Mouse (Mus musculus) CH12.LX (cell line): ENCODE measurements at regions not wholly inside any gene's neighbourhood (a gene's known extent, or its start where the extent isn't known, plus 50 kb on each side); places are given as distances from the start of the nearest gene placed in this dataset.

Experiments used
- CHD1 ChIP-seq: IDR thresholded peaks from 2 replicates; pipeline ENCODE4 v1.6.1; 2012; ENCODE audit warnings: low read depth, low read length, improper control_type of control experiment, inconsistent platforms
- CHD2 ChIP-seq: IDR thresholded peaks from 2 replicates; pipeline ENCODE4 v1.6.1; 2011; ENCODE audit warnings: low read length, improper control_type of control experiment
- CTCF ChIP-seq, 2 experiments: IDR thresholded peaks in 1 of 2; conservative IDR thresholded peaks in 1 of 2; 2 replicates each; pipeline ENCODE4 v1.5.1; 2011 to 2012; ENCODE audit warnings: low read depth in 2 of 2, low read length in 2 of 2, improper control_type of control experiment in 1 of 2, inconsistent platforms in 1 of 2, mild to moderate bottlenecking in 1 of 2, moderate library complexity in 1 of 2
- E2F4 ChIP-seq: IDR thresholded peaks from 2 replicates; pipeline ENCODE4 v1.6.1; 2011; ENCODE audit warnings: low read depth, low read length, improper control_type of control experiment; ENCODE audit not compliant: insufficient replicate concordance
- ETS1 ChIP-seq: conservative IDR thresholded peaks from 2 replicates; pipeline ENCODE4 v1.6.1; 2012; ENCODE audit warnings: low read depth, mild to moderate bottlenecking, inconsistent platforms, low read length, improper control_type of control experiment, moderate library complexity
- JUND ChIP-seq: conservative IDR thresholded peaks from 2 replicates; pipeline ENCODE4 v1.6.1; 2011; ENCODE audit warnings: low read depth, low read length, improper control_type of control experiment
- NRF1 ChIP-seq: IDR thresholded peaks from 2 replicates; pipeline ENCODE4 v1.6.1; 2014; ENCODE audit warnings: low read depth, mild to moderate bottlenecking, inconsistent platforms, low read length, improper control_type of control experiment, moderate library complexity
- POLR2A ChIP-seq: IDR thresholded peaks from 2 replicates; pipeline ENCODE4 v1.6.1; 2011; ENCODE audit warnings: low read depth, mild to moderate bottlenecking, improper control_type of control experiment, low read length
- TBP ChIP-seq: conservative IDR thresholded peaks from 2 replicates; pipeline ENCODE4 v1.6.1; 2011; ENCODE audit warnings: low read depth, low read length, improper control_type of control experiment

GRCm38 (mm10) chr6:140158986-140159385, 117.7 kb upstream of the Plcz1 start:
- TF ChIP-seq CTCF (conservative IDR thresholded peaks at IDR 0.05 in 1 of 2, IDR thresholded peaks at IDR 0.05 in 1 of 2; ENCODE audit: low read depth in 2 of 2, low read length in 2 of 2) (no peak), ETS1 (no peak), NRF1 (no peak), JUND (no peak), POLR2A (no peak), CHD1 (no peak), TBP (no peak), E2F4 (no peak), CHD2 (no peak)
